Mouse (Mus musculus): Measurements from ENCODE around the gene Xrcc4. TPM values are rescaled to one million over a fixed set of nuclear protein-coding genes. Genes with fewer than 3 reads are reported as not detected.
A peak's percentile ranks its signal among the peaks of the same experiment; 100 is the strongest.

Gene Xrcc4
- total and polyA plus RNA-seq, 3 experiments: 0.66 to 23.9 (median 17.8) TPM

DNA sequence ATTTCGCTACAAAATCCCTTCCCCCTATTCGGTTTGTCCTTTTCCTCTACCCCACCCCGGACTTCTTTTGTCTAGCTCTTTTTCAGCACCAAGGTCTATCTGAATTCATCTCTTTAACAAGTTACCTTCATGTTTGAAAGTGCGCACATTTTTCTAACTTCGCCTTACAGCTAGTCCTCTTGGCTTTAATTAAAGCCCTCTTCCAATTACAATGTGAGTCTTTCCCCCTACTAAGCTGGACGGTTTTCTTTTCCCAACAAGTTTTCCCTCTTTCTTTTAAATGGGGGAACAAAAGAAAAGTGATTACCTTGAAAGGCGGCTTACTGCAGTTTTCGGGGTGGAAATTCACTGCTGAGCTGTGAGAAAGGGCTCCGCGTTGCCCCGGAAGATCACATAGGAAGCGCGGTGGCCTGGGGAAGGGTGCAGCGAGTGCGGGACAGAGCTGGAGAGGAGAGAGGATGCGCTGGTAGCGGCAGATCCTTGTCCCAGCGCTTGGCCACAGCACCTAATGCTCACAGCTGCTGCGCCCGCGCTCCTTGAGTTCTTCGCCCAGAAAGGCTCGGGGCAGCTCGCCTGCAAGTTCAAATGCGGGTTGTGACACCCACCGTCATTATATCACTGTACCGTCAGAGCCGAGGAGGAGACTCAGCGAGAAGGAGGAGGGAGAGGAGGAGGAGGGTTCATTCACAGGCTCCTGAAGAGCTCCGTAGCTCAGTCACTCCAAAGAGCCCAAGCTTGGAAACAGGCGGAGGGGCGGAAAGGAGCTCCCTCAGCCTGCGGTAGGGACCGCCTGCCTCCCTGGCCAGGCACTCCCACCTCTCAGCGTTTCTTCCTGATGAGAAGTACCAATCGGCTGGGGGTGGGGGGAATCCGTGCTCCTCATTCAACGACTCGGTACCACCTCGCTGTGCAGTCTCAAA lies 347.4 kb downstream of the Xrcc4 start, which contains the start of gene Vcan:
Gene Vcan, minus strand, starts transcription at position 744 of the 920 bp plus-strand sequence.
- Histone ChIP-seq H3K27me3 (ENCODE audit: insufficient read depth, low read length) (peaks cover 33% of the 10 kb centered on the region), H3K4me3 (ENCODE audit: low read depth, low read length) (no peak within 1 kb of the TSS), H3K4me1 (ENCODE audit: insufficient read depth, low read depth, low read length) (peaks cover 20% of the 10 kb centered on the region), H3K9me3 (replicated peaks) (no peaks in the 10 kb centered on the region), H3K36me3 (replicated peaks) (no peaks in the 10 kb centered on the region)
- ATAC-seq (ENCODE audit: extremely low read depth, insufficient number of reproducible peaks, low FRiP score, poor library complexity, severe bottlenecking): no peak
- TF ChIP-seq CTCF (IDR thresholded peaks at IDR 0.05; ENCODE audit: low read depth, low read length) (no peak), TAL1 (conservative IDR thresholded peaks at IDR 0.05; ENCODE audit: low read depth, low read length) (no peak), GATA1 (IDR thresholded peaks at IDR 0.05; ENCODE audit: borderline replicate concordance, low read length) (no peak), POLR2AphosphoS5 (IDR thresholded peaks at IDR 0.05; ENCODE audit: insufficient replicate concordance, low read depth, low read length) (no peak), GATA2 (IDR thresholded peaks at IDR 0.05; ENCODE audit: borderline replicate concordance, low read depth, low read length) (no peak)
- no peak for DNase-seq (ENCODE audit: low spot score)

DNA sequence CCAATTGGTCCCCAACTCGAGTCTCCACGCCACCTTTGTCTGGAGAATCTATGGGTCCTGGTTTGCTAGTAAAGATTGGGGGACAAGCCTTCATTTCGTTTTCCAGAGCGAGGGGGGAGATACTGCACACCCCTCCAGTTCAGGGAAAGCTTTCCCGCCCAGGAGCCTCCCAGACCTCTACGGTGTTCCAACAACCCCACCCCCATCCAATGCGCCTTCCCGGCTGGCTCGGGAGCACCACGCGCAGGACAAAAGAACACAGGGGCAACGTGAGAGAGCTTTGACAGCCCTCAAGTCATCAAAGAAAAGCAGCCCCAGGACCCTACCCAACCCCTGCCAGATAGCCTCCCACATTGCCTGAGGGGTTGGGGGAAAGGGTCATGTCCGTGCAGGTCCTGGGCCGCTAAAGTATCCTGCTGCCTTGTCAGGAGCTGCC lies 348.3 kb downstream of the Xrcc4 start:
- Histone ChIP-seq H3K27me3 (ENCODE audit: insufficient read depth, low read length) (peaks cover 33% of the 10 kb centered on the region), H3K4me3 (ENCODE audit: low read depth, low read length) (no peak overlapping the region), H3K36me3 (replicated peaks) (no peaks in the 10 kb centered on the region), H3K4me1 (ENCODE audit: insufficient read depth, low read depth, low read length) (peaks cover 20% of the 10 kb centered on the region), H3K9me3 (replicated peaks) (no peaks in the 10 kb centered on the region)
- no peak for DNase-seq (ENCODE audit: low spot score)
- no peak for ATAC-seq (ENCODE audit: extremely low read depth, insufficient number of reproducible peaks, low FRiP score, poor library complexity, severe bottlenecking)
- TF ChIP-seq POLR2AphosphoS5 (IDR thresholded peaks at IDR 0.05; ENCODE audit: insufficient replicate concordance, low read depth, low read length) (no peak), GATA1 (IDR thresholded peaks at IDR 0.05; ENCODE audit: borderline replicate concordance, low read length) (no peak), TAL1 (conservative IDR thresholded peaks at IDR 0.05; ENCODE audit: low read depth, low read length) (no peak)

DNA sequence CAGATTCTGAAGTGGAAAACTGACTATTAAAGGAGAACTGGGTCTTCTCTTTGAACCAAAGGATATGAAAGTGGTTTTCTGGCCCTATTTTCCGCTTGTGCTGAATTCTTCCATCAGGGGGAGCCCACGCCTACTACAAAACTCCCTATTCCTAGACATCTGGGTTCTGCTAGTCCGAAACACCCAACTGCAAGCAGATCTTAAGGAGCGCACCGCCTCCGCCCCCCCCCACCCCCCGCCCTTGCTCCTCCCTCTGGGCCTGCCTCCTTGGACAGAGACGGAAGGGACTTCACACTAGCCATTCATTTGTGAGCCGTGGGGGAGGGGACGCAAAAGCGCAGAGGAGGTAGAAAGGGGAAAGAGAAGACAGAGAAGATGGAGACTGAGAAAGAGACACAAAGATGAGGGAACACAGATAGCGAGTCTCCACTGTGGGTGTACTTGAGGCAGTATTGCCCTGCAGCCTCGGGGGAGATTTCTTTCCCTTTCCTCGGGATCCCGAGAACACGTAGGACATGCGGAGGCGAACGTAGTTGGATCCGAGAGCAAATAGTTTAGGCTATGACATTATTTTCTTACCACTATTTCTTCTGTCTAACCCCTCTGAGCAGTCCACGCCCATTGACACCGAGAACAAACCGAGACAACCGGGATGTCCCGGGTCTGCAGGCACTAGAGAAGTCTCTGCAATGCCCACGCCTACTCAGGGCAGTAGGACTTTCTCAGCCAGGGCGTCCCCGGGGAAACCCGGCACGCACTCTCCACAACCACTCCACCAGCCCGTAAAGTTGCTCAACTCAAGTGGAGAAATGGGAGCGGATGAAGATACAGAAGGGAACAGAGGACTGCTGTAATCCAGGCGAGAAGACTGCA lies 348.9 kb downstream of the Xrcc4 start:
- peaks cover 33% of the 10 kb centered on the region for H3K27me3 ChIP-seq (ENCODE audit: insufficient read depth, low read length)
- ATAC-seq (ENCODE audit: extremely low read depth, insufficient number of reproducible peaks, low FRiP score, poor library complexity, severe bottlenecking): peak; percentile 74
- peaks cover 20% of the 10 kb centered on the region for H3K4me1 ChIP-seq (ENCODE audit: insufficient read depth, low read depth, low read length)

DNA sequence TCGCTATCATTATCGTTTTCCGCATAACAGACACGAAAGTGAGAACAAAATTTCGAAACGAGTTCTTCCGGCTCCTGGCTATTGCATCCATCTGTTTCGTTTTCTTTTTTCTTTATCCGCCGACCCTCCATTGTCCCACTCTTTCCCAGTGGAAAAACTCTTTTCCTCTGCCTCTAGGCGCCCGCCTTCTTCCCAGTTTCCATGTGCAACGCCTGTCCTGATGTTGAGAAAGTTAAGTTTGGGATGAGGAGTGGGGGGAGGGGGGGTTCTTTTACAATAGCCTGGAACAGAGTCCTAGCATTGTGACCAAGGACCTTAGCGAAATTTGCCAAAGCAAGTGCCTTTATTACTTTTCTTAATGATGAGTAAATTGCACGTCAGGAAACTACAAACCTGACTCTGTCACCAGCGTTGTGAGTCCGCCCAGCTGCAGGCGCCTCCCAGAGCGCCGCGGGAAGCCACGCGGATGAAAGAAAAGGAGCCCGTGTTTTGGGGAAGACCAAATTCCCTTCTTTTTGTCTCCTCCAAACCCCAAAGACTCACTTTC lies 349.6 kb downstream of the Xrcc4 start:
- peaks cover 33% of the 10 kb centered on the region for H3K27me3 ChIP-seq (ENCODE audit: insufficient read depth, low read length)
- H3K36me3 ChIP-seq (replicated peaks): no peaks in the 10 kb centered on the region
- peaks cover 20% of the 10 kb centered on the region for H3K4me1 ChIP-seq (ENCODE audit: insufficient read depth, low read depth, low read length)
- H3K9me3 ChIP-seq (replicated peaks): no peaks in the 10 kb centered on the region
- DNase-seq (ENCODE audit: low spot score) (no peak), ATAC-seq (ENCODE audit: extremely low read depth, insufficient number of reproducible peaks, low FRiP score, poor library complexity, severe bottlenecking) (0 out of 2 replicates have a peak, but pooled peaks have one; percentile 37)
- no peak for TF ChIP-seq GATA2 (IDR thresholded peaks at IDR 0.05; ENCODE audit: borderline replicate concordance, low read depth, low read length)
- no peak for TF ChIP-seq CTCF (IDR thresholded peaks at IDR 0.05; ENCODE audit: low read depth, low read length)
- no peak for TF ChIP-seq POLR2AphosphoS5 (IDR thresholded peaks at IDR 0.05; ENCODE audit: insufficient replicate concordance, low read depth, low read length)
- peak overlapping the region; percentile 69 for H3K4me3 ChIP-seq (ENCODE audit: low read depth, low read length)

More for the DNA sequence above, 348.9 kb downstream of the Xrcc4 start:
- Histone ChIP-seq H3K4me3 (ENCODE audit: low read depth, low read length) (peak overlapping the region; percentile 69; the same call in 1 of the 2 replicates), H3K9me3 (replicated peaks) (no peaks in the 10 kb centered on the region), H3K36me3 (replicated peaks) (no peaks in the 10 kb centered on the region)
- DNase-seq (ENCODE audit: low spot score): peak; percentile 52
- TF ChIP-seq GATA1 (IDR thresholded peaks at IDR 0.05; ENCODE audit: borderline replicate concordance, low read length) (no peak), CTCF (IDR thresholded peaks at IDR 0.05; ENCODE audit: low read depth, low read length) (no peak), POLR2AphosphoS5 (IDR thresholded peaks at IDR 0.05; ENCODE audit: insufficient replicate concordance, low read depth, low read length) (no peak), TAL1 (conservative IDR thresholded peaks at IDR 0.05; ENCODE audit: low read depth, low read length) (no peak), GATA2 (IDR thresholded peaks at IDR 0.05; ENCODE audit: borderline replicate concordance, low read depth, low read length) (no peak)

DNA sequence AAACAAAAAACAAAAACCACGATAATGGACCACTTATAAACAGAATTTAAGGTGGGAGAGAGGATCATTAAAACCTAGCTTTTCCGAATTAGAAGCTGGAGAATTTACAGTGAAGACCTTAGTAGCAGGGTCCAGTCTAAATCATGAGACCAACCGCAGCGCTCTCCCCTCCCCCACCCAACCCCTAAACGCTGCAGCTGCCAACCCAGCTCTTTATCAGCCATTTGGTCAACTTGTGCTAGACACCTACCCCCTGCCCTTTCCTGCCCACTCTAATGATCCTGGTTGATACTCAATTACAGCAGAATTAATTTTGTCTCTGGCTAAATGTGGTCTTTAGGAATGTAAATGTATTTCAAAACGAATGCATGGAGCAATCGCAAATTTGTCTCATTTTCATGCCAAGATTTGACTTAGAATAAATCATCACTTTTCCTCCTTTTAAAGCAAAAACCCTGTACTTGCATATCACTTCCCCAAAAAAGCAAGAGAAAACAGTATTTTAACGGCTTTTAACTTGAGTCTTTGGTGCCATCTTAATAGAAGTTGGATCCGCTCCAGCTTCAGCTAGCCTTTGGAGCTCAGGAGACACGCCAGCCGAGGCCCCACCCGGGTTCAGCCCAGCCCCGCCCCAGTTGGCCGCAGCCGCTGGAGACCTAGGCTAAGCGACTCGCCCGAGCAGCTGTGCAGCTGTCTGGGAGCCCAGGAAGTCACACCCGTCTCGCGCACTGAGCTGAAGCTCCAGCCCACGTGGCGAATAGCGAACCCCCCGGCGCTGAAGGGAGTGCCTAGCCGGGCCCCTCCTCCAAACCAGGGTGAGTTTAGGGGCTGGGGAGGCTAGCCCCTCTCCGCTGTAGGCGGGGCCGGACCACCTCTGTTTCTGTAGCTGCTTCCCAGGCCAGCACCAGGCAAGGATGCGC lies 350.4 kb downstream of the Xrcc4 start:
- no peaks in the 10 kb centered on the region for H3K36me3 ChIP-seq (replicated peaks)
- no peak for TF ChIP-seq GATA1 (IDR thresholded peaks at IDR 0.05; ENCODE audit: borderline replicate concordance, low read length)
- no peak for TF ChIP-seq CTCF (IDR thresholded peaks at IDR 0.05; ENCODE audit: low read depth, low read length)
- TF ChIP-seq POLR2AphosphoS5 (IDR thresholded peaks at IDR 0.05; ENCODE audit: insufficient replicate concordance, low read depth, low read length): no peak
- no peak for TF ChIP-seq GATA2 (IDR thresholded peaks at IDR 0.05; ENCODE audit: borderline replicate concordance, low read depth, low read length)
- no peak for TF ChIP-seq TAL1 (conservative IDR thresholded peaks at IDR 0.05; ENCODE audit: low read depth, low read length)
- peaks cover 33% of the 10 kb centered on the region for H3K27me3 ChIP-seq (ENCODE audit: insufficient read depth, low read length)
- H3K4me1 ChIP-seq (ENCODE audit: insufficient read depth, low read depth, low read length): peaks cover 20% of the 10 kb centered on the region
- H3K9me3 ChIP-seq (replicated peaks): no peaks in the 10 kb centered on the region
- ATAC-seq (ENCODE audit: extremely low read depth, insufficient number of reproducible peaks, low FRiP score, poor library complexity, severe bottlenecking) (peak; percentile 54), DNase-seq (ENCODE audit: low spot score) (peak; percentile 19)
- H3K4me3 ChIP-seq (ENCODE audit: low read depth, low read length): peak overlapping the region; percentile 69

Measured in G1E (cell line).